ENCODE assay signal across 12 mouse cellular contexts in the genomic region with DNA sequence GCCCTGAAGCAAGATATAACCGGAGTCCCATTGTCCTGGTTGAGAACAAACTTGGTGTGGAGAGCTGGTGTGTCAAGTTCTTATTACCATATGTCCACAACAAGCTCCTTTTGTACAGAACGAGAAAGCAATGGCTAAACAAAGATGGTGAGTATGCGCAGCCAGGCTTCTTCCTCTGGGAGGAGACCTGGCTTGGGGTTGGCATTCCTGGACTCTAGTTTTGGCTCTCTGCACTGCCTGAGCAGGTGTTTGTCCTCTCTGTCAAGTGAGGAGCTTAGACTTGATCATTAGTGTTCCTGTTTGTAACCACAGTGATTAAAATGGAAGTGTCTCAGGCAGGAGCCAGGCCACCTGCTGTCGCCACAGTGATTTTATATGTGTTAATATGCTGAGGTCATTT. TPM values are rescaled to one million over a fixed set of nuclear protein-coding genes. Genes with fewer than 3 reads are reported as not detected.
A peak's percentile ranks its signal among the peaks of the same experiment; 100 is the strongest.
DNase-seq lines count a peak whose midpoint lies in the region; ATAC-seq lines count a peak whose summit lies in the region.
"Had no signal": no experiment of that assay in that cellular context is flagged by ENCODE, and none has a peak within 500 bp of the region (broad histone marks: within the 10 kb centered on the region; RNA-seq: fewer than 3 reads in every experiment).

No protein-coding gene starts in this region.

- H3K4me3 ChIP-seq in forebrain, embryonic 15.5 days, result no peak overlapping the region
- H3K4me3 ChIP-seq in forebrain, embryonic 11.5 days (ENCODE audit: low read depth, low read length), result no peak overlapping the region

- WGBS in forebrain, embryonic 15.5 days, result 44% methylated on average over 4 of the region's 4 CpGs
- WGBS in forebrain, embryonic 11.5 days, result 88% methylated on average over 4 of the region's 4 CpGs

- no peaks in the 10 kb centered on the region for H3K9me3 ChIP-seq in forebrain, embryonic 15.5 days
- no peaks in the 10 kb centered on the region for H3K9me3 ChIP-seq in forebrain, embryonic 11.5 days (ENCODE audit: control insufficient read depth, low read length)

- H3K9ac ChIP-seq in forebrain, embryonic 15.5 days (replicated peaks), result no peak overlapping the region
- no peak overlapping the region for H3K9ac ChIP-seq in forebrain, embryonic 11.5 days (ENCODE audit: low read length)
- H3K9ac ChIP-seq: liver, embryonic 14.5 days had no signal

- H3K4me2 ChIP-seq in forebrain, embryonic 15.5 days (replicated peaks), result no peak overlapping the region
- H3K4me2 ChIP-seq in forebrain, embryonic 11.5 days (ENCODE audit: low read depth, low read length, severe bottlenecking), result no peak overlapping the region

- DNase-seq in forebrain, embryonic 11.5 days (ENCODE audit: low spot score), result no peak
- peak; percentile 9 to 18 for DNase-seq in urinary bladder, postnatal 36 days (ENCODE audit: low spot score in 2 of 2)
- DNase-seq in urinary bladder, postnatal 25 days (ENCODE audit: low spot score), result no peak
- DNase-seq in heart, postnatal 14 days, result peak; percentile 47 to 69
- no peak for DNase-seq in embryo, embryonic 10 days (ENCODE audit: low spot score)
- DNase-seq in adrenal gland, adult 8-10 months, result no peak
- DNase-seq in kidney, adult 11 months, result no peak
- DNase-seq: adrenal gland, postnatal 25 days had no signal

- no peaks in the 10 kb centered on the region for H3K27me3 ChIP-seq in forebrain, embryonic 15.5 days
- no peaks in the 10 kb centered on the region for H3K27me3 ChIP-seq in forebrain, embryonic 11.5 days (ENCODE audit: control insufficient read depth, insufficient read depth, low read length)

- ATAC-seq in forebrain, embryonic 15.5 days (replicated peaks), result peak; percentile 48; the same call in 1 of the 2 replicates
- ATAC-seq in forebrain, embryonic 11.5 days (replicated peaks; ENCODE audit: low FRiP score), result no peak

- H3K36me3 ChIP-seq in forebrain, embryonic 15.5 days, result peaks cover 26% of the 10 kb centered on the region
- peaks cover 2% of the 10 kb centered on the region; the same call in 1 of the 2 replicates for H3K36me3 ChIP-seq in forebrain, embryonic 11.5 days (ENCODE audit: control insufficient read depth, insufficient read depth, low read length)

- no peak overlapping the region; the same call in 1 of the 2 replicates for H3K27ac ChIP-seq in forebrain, embryonic 15.5 days (replicated peaks)
- H3K27ac ChIP-seq in forebrain, embryonic 11.5 days (ENCODE audit: low read depth, low read length), result no peak overlapping the region
- H3K27ac ChIP-seq: liver, embryonic 14.5 days had no signal

- intact Hi-C loops in heart, postnatal 14 days (cut with DNase I), result no loop called here

- peaks cover 11% of the 10 kb centered on the region; the same call in 1 of the 2 replicates for H3K4me1 ChIP-seq in forebrain, embryonic 15.5 days
- no peaks in the 10 kb centered on the region for H3K4me1 ChIP-seq in forebrain, embryonic 11.5 days (replicated peaks; ENCODE audit: control insufficient read depth, insufficient read depth, low read length)

RNA-seq across cellular contexts. Expression of a gene that starts 7.1 kb away (rescaled TPM):
- 3.3 and 4.1 TPM in 2 replicates for polyA plus RNA-seq in forebrain, embryonic 15.5 days (2015; fragmentation: Nextera tagmentation; extraction: Ambion mirVana)
- polyA plus RNA-seq in forebrain, embryonic 11.5 days (2014; fragmentation: Nextera tagmentation; extraction: Ambion mirVana), result 10.0 and 11.0 TPM in 2 replicates
- total RNA-seq in heart, postnatal 14 days (2021), result 10 to 100 TPM; 20.7 to 23.0 TPM
- 10 to 100 TPM; 26.2 to 37.3 (median 28.5) TPM for total RNA-seq in adrenal gland, adult 8-10 months (2022)

RNA-seq across cellular contexts. Expression of a gene that starts 41.7 kb away (rescaled TPM):
- polyA plus RNA-seq in forebrain, embryonic 15.5 days (2015; fragmentation: Nextera tagmentation; extraction: Ambion mirVana), result 1.3 TPM in 2 replicates
- 0.43 and 0.44 TPM in 2 replicates for polyA plus RNA-seq in forebrain, embryonic 11.5 days (2014; fragmentation: Nextera tagmentation; extraction: Ambion mirVana)
- total RNA-seq in heart, postnatal 14 days (2021), result not detected
- total RNA-seq in adrenal gland, adult 8-10 months (2022), result under 1 TPM in 1 of 4 experiments, not detected in 3; 0.35 TPM
- total RNA-seq: monocyte, adult 5-6 weeks had no signal
- polyA plus RNA-seq: C2C12; liver, embryonic 14.5 days had no signal

Comparison
In these comparisons a context has a peak if more than half of its experiments do, and no peak if none do; other contexts are left out.
1. DNase-seq: peak in urinary bladder, postnatal 36 days (2 of 2) and heart, postnatal 14 days (2 of 2); none in forebrain, embryonic 11.5 days (single experiment), urinary bladder, postnatal 25 days (single experiment), embryo, embryonic 10 days (single experiment), adrenal gland, adult 8-10 months (single experiment) and kidney, adult 11 months (single experiment).